Mouse (Mus musculus): ENCODE results near the gene Taok3.

Taok3 gene

GRCm38 (mm10) chr5:117118220-117118619, 1.7 kb upstream of the Taok3 start:
- DNase-seq, result no peak

DNA sequence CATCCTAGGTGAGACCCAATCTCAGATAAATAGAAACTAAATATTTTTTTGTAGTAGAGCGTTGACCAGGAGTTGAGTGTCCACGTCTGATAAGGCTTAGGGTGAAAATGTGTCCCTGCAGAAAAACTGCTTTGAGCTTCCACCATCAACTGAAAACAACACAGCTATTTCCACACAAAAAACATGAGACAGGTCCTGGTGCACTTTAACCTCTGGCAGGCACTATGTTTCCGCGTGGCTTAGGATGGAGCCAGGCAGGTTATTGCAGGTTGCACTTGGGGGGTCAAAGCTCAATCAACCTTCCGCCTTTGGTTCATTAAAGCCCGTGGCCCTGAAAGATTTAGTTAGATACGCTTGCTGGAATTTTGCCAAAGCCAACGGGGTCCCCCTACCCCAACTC, 1.1 kb upstream of the Taok3 start:
- no peak for DNase-seq

DNA sequence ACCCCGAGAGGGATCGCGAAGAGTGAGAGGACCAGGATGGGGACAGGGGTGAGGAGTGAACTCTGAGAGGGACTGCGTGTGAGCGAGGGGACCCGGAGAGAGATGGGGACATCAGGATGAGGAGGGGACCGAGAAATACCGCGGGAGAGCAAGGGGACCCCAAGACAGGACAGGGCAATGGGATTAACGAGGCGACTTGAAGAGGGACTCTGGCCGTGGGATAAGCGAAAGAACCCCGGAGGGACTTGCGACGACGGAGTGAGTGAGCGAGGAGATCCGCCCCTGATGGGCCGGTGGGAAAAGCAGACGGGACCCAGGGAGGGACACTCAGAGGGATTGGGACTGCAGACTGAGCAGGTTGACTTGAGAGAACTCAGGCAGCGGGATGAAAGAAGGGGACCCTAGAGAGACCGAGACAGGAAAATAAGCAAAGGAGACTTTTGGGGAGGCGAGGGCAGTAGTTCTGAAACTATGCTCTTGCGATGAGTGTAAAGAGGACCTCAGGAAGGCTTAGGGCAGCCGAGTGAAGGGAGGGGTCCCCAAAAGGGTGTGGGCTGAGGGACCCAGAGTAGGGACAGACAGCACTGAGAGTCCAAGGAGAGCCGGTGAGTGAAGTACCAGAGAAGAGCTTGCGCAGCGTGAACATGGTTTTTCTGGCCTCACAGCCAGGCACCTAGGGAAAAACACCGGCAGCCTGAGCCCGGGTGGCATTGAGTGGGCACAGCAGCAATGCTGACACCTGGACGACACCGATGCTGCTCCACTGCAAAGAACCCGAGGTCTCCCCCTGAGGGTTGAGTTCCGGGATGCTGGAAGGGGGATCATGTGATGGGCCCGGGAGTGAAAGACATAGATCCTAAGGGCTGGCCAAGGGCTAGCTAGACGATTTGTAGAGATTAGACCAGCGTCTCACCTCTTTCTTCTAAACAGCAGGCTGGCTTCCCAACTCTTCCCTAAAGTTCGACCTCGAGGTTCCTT, 849 bp downstream of the Taok3 start:
- DNase-seq, result no peak

DNA sequence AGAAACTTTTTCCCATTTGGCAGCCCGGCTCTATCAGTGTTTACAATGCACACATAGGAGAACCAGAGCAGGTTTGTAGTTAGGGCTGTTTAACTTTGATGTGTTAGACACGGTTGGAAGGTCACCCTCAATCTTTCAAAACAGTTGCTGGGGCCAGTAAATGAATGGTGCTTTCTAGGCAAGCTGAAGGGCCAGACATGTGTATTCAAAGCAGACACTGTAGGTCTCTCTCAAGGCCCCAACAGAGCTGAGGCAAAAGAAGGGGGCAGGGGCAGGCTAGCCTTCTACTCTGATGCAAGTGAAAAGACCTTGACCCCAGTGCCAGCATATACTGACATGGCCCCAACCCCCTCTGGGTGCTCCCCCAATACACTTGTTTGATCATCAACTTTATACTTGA, 1.7 kb downstream of the Taok3 start:
- no peak for DNase-seq

- no peak for DNase-seq
Measured at GRCm38 (mm10) chr5:117123102-117123501, 3.2 kb downstream of the Taok3 start.

GRCm38 (mm10) chr5:117123840-117124239, 3.9 kb downstream of the Taok3 start:
- DNase-seq, result no peak

DNA sequence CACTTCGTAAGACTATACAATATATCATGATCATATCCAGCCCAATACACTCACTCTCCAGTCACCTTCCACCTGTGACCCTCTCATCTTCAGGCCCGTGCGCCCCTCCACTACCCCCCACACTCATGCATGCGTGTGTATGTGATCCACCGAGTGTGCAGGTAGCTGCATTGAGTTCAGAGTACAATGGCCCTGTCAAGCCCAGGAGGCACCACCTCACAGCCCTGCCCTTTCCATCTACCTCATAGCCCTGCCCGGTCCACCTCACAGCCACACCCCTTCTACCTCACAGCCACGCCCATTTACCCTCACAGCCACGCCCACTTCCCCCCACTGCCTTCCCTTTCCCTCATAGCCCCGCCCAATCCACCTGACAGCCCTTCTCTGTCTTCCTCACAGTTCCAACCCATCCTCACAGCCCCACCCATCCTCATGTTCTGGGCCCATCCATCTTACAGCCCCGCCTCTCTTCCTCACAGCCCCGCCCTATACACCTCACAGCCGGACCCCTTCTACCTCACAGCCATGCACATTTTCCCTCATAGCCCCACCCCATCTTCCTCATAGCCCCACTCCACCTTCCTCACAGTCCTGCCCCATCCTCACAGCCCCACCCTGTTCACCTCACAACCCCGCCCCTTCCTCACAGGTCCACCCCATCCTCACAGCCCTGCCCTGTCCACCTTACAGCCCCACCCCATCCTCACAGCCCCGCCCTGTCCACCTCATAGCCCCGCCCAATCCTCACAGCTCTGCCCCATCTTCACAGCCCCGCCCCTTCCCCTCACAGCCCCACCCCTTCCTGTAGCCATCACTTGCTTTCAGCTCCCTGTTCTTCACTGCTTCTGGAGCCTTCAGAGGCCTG, 5.8 kb downstream of the Taok3 start:
- no peak for DNase-seq

DNA sequence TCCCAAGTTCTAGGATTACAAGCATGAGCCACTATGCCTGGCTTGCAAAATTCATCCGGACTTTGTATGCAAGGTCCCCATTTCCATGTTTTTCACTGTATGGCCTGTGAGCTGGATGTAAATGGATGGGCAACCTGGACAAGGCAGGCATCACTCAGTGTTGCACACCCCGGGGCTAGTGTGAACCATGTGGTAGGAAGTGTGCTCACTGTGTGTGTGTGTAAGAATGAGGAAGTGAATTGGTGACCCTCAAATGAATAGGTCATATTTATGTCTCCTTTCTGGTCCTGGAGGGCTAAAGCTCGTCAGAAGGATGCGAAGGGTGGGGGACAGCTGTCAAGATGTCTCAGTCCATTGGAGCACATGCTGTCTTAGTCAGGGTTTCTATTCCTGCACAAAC, 7.1 kb downstream of the Taok3 start:
- no peak for DNase-seq

DNA sequence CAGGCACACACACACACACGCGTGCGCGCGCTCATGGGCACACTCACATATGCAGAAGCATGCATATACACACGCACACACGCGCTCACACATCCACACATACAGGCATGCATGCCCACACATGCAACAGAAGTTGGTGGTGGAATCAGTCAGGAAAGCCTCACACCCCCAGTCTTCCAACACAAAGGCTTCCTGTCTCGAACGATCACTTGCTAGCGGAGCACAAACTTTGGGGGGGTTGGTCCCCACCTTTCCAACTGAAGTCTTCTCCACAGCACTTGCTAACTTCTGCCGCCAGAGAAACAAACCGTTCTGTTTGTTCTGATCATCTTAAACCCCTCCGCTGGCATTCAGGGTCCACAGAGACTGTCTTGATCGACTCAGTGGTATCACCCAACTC, 10.8 kb downstream of the Taok3 start:
- DNase-seq, result peak in 1 of 2 experiments; percentile 53

GRCm38 (mm10) chr5:117133446-117134065, 13.6 kb downstream of the Taok3 start:
- peak; percentile 73 to 86 for DNase-seq

GRCm38 (mm10) chr5:117134066-117134888, 14.3 kb downstream of the Taok3 start:
- no peak for DNase-seq

DNA sequence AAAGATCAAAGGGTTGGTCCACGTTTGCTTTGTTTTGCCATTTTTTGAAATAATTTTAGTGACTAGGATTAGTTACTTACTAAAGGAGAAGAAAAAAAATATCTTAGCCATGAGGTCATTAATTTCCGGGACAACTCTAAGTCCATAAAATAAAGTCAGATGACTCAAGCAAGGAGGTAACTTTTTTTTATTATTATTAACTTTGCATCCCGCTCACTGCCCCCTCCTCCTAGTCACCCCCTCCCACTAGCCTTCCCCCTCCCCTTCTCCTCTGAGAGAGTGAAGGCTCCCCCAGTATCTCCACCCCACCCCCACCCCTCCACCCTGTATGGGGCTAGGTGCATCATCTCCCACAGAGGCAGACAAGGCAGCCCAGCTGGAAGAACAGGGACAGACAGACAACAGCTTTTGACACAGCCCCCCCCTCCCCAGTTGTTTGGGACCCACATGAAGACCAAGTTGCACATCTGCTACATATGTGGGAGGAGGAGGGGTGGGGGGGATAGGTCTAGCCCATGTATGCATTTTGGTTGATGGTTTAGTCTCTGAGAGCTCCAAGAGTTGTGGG, 15.0 kb downstream of the Taok3 start:
- no peak for DNase-seq

- peak in 1 of 2 experiments; percentile 55 for DNase-seq
Measured at GRCm38 (mm10) chr5:117135869-117136268, 15.9 kb downstream of the Taok3 start.

DNA sequence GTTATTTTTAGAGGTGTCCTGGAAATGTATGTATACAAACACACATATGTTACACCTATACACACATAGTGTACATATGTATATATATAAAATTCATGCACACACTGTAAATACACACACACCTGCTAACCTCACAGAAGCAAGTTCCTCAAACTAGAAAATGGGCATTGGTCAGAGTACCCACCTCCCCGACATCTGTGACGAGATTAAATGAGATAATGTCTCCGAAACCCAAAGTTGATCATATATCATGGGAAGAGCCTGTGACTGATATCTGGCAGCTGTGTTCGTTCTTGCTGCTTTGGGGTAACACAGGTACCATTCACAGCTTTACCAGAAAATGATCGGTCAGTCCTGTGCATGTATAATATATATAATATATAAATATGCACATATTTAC, 16.6 kb downstream of the Taok3 start:
- DNase-seq, result no peak

- no peak for DNase-seq
Measured at GRCm38 (mm10) chr5:117137011-117137410, 17.1 kb downstream of the Taok3 start.

GRCm38 (mm10) chr5:117137594-117137993, 17.7 kb downstream of the Taok3 start:
- DNase-seq, result no peak

- DNase-seq, result no peak
Measured at GRCm38 (mm10) chr5:117138295-117138988, 18.5 kb downstream of the Taok3 start.

- DNase-seq, result no peak
Measured at GRCm38 (mm10) chr5:117139822-117140221, 19.9 kb downstream of the Taok3 start.

- no peak for DNase-seq
Measured at GRCm38 (mm10) chr5:117140374-117140773, 20.4 kb downstream of the Taok3 start.

GRCm38 (mm10) chr5:117143721-117144135, 23.8 kb downstream of the Taok3 start:
- DNase-seq, result peak; percentile 51 to 55

- DNase-seq, result no peak
Measured at GRCm38 (mm10) chr5:117146165-117146564, 26.2 kb downstream of the Taok3 start.
